Mouse (Mus musculus) liver, embryonic 18 days (tissue): ENCODE measurements around the gene Rxfp1. TPM values are rescaled to one million over a fixed set of nuclear protein-coding genes. Genes with fewer than 3 reads are reported as not detected.

Experiments used
- polyA plus RNA-seq: library from polyadenylated mRNA; depleted of rRNA; stranded (reverse); fragments of >200 nt; gene quantifications from 2 replicates; pipeline ENCODE4 v1.2.3, GENCODE M21; 2012; rRNA removed

The Rxfp1 gene
- polyA plus RNA-seq: 0.04 and 0.06 TPM in 2 replicates

GRCm38 (mm10) chr3:79737780-79738179 lies at the start of gene Rxfp1:
Rxfp1 (minus strand) TSS chr3:79737880.

GRCm38 (mm10) chr3:79629416-79629730 lies 108.3 kb downstream of the Rxfp1 start, which contains the start of gene Etfdh:
Etfdh (minus strand) TSS chr3:79629500.

GRCm38 (mm10) chr3:79628561-79629415 lies 108.9 kb downstream of the Rxfp1 start, which contains the start of gene 4930579G24Rik:
4930579G24Rik (plus strand) TSS chr3:79629079.

Other genes starting within 250 kb of the Rxfp1 start
- 4.2 and 4.3 TPM in 2 replicates for gene Fnip2, start 170.1 kb downstream of the Rxfp1 start, polyA plus RNA-seq
- gene Ppid, start 146.5 kb downstream of the Rxfp1 start, polyA plus RNA-seq: 37.8 and 39.4 TPM in 2 replicates
- 4.5 and 5.2 TPM in 2 replicates for gene 4930579G24Rik, start 108.8 kb downstream of the Rxfp1 start, polyA plus RNA-seq
- gene Etfdh, start 108.4 kb downstream of the Rxfp1 start, polyA plus RNA-seq: 86.6 and 93.8 TPM in 2 replicates
- gene Tmem144, start 114.9 kb upstream of the Rxfp1 start, polyA plus RNA-seq: 0.74 and 0.78 TPM in 2 replicates
- gene Fam198b, start 146.7 kb upstream of the Rxfp1 start, polyA plus RNA-seq: 0.57 and 1.2 TPM in 2 replicates